Mouse (Mus musculus) brain, embryonic 14.5 days (tissue): Measurements from ENCODE around the gene Nelfcd.

Source experiments
- CTCF ChIP-seq: fragments of 200-500 bp; IDR thresholded peaks from 2 replicates; pipeline ENCODE4 v1.5.1; 2012; ENCODE audit warnings: inconsistent platforms, mild to moderate bottlenecking, moderate library complexity, borderline replicate concordance; ENCODE audit not compliant: insufficient read depth, insufficient read length; ENCODE audit errors: extremely low read depth
- POLR2A ChIP-seq: fragments of 200-500 bp; IDR thresholded peaks from 2 replicates; pipeline ENCODE4 v1.6.1; 2012; ENCODE audit warnings: mild to moderate bottlenecking, inconsistent platforms, borderline replicate concordance; ENCODE audit not compliant: poor library complexity, insufficient read depth, insufficient read length, severe bottlenecking; ENCODE audit errors: extremely low read depth

GRCm38 (mm10) chr2:174381021-174381420 is 34.6 kb upstream of the Nelfcd start:
- TF ChIP-seq POLR2A = no peak
- no peak for TF ChIP-seq CTCF
